Mouse (Mus musculus) c-Kit-positive CD71-negative TER-119-negative erythroid progenitor cells, embryonic 14.5 days (primary cell): ENCODE data around the gene Styxl1.

Source experiments
- DNase-seq: peaks from one replicate; pipeline ENCODE4 v3.0.0-alpha.2; 2013; ENCODE audit warnings: low read depth

Gene Styxl1

DNA sequence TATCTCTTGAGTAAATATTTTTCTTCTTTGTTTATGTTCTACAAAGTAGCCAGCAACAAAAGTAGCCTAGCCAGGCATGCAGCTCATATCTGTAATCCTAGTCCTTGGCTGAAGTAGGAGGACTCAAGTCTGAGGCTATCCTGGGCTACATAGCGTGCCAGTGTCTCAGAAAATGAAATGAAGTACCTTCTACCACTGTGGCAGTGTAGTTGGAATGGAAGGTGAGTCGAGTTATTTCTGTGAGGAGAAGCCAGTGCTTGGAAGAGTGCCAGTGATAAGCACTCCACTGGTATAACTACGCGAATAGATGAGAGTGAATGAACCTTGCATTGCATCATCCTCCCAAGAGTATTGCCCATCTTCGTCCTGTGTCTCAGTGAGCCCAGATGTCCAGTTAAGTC is 80.5 kb downstream of the Styxl1 start:
- no peak for DNase-seq
